Mouse (Mus musculus) bone marrow, adult 2 months (tissue): Measurements from ENCODE around the gene Taf3.

Experiments used
- CTCF ChIP-seq: fragments of 200-500 bp; IDR thresholded peaks from 2 replicates; pipeline ENCODE4 v1.5.1; 2011; ENCODE audit warnings: low read length, control low read depth; ENCODE audit not compliant: control insufficient read depth, insufficient read depth
- POLR2A ChIP-seq: fragments of 200-500 bp; IDR thresholded peaks from 2 replicates; pipeline ENCODE4 v1.6.1; 2011; ENCODE audit warnings: low read depth, mild to moderate bottlenecking, control low read depth, low read length, borderline replicate concordance; ENCODE audit not compliant: control insufficient read depth

DNA sequence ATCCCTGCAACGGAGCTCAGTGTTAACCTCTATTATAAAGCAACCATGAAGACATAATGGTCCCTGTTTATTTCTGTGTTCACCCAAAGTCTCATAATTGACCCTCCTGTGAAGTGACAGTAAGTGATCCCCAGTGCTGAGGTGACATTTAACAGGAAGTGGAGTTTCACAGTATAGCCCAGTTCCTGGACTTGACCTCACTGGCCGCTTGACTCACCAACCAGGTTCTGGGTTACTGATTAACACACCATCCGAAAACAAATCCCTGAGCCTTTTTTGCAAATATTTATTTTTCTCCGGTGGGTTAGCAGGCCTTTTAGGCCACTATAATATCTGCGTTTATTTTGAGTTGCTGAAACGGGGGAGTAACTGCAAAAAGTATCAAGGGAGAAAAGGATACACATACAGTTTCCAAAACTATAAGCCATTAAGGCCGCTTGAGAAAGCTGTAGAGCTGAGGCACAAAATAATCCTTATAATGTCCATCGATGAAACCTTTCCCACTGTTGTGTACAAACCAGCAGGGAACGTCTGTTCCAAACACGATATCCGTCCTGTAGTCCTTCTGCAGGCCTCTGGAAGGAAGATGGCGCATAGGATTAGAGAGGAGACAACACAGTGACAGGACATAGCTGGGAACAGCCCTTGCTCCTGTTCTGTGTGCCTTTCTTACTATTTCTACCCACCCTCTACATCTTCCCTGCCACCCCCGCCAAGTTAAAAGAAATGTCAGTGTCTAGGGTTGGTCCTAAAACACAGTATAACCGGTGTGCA lies 46.1 kb upstream of the Taf3 start:
- no peak for TF ChIP-seq CTCF
- no peak for TF ChIP-seq POLR2A
